Mouse (Mus musculus) common myeloid progenitor, adult 5-6 weeks (primary cell): ENCODE measurements at regions not wholly inside any gene's neighbourhood (a gene's known extent, or its start where the extent isn't known, plus 50 kb on each side); places are given as distances from the start of the nearest gene placed in this dataset.

Source experiments
- ATAC-seq: replicated peaks from 2 replicates; pipeline ENCODE4 v1.8.0; 2016; ENCODE audit warnings: low read depth, mild to moderate bottlenecking, moderate TSS enrichment, inconsistent platforms; ENCODE audit not compliant: poor library complexity, severe bottlenecking

GRCm38 (mm10) chr17:70942478-70942877, 60.0 kb upstream of the Myom1 start:
- no peak for ATAC-seq

GRCm38 (mm10) chr17:70934258-70934657, 68.2 kb upstream of the Myom1 start:
- ATAC-seq: no peak

- no peak for ATAC-seq
Measured at GRCm38 (mm10) chr17:70933122-70934050, 69.0 kb upstream of the Myom1 start.

- ATAC-seq: no peak
Measured at GRCm38 (mm10) chr17:70932565-70932964, 69.9 kb upstream of the Myom1 start.

- ATAC-seq: no peak
Measured at GRCm38 (mm10) chr17:70930600-70930999, 71.8 kb upstream of the Myom1 start.

GRCm38 (mm10) chr17:70929582-70929981, 72.9 kb upstream of the Myom1 start:
- no peak for ATAC-seq

GRCm38 (mm10) chr17:70924565-70925220, 71.3 kb upstream of the Tgif1 start:
- peak; percentile 100 for ATAC-seq

- ATAC-seq: no peak
Measured at GRCm38 (mm10) chr17:70921681-70922080, 68.3 kb upstream of the Tgif1 start.

- ATAC-seq: no peak
Measured at GRCm38 (mm10) chr17:70920181-70920580, 66.8 kb upstream of the Tgif1 start.

- ATAC-seq: no peak
Measured at GRCm38 (mm10) chr17:70917183-70917935, 64.0 kb upstream of the Tgif1 start.

- ATAC-seq: 0 out of 2 replicates have a peak, but pooled peaks have one; percentile 47
Measured at GRCm38 (mm10) chr17:70916089-70916750, 62.9 kb upstream of the Tgif1 start.

GRCm38 (mm10) chr17:70915445-70915844, 62.1 kb upstream of the Tgif1 start:
- ATAC-seq: peak; percentile 52; the same call in 1 of the 2 replicates

- ATAC-seq: 0 out of 2 replicates have a peak, but pooled peaks have one; percentile 22
Measured at GRCm38 (mm10) chr17:70910238-70910637, 56.9 kb upstream of the Tgif1 start.

GRCm38 (mm10) chr17:70909573-70909972, 56.2 kb upstream of the Tgif1 start:
- no peak for ATAC-seq

- no peak for ATAC-seq
Measured at GRCm38 (mm10) chr17:70908328-70908727, 55.0 kb upstream of the Tgif1 start.
